Mouse (Mus musculus) small intestine, adult 2 months (tissue): Measurements from ENCODE around the gene Pkd2l1.

Experiments used
- CTCF ChIP-seq: fragments of 200-500 bp; IDR thresholded peaks from 2 replicates; pipeline ENCODE4 v1.5.1; 2012; ENCODE audit warnings: low read depth, mild to moderate bottlenecking, control low read depth, inconsistent platforms, low read length, moderate library complexity, mixed read lengths; ENCODE audit not compliant: insufficient replicate concordance, insufficient read length; ENCODE audit errors: extremely low read depth
- POLR2A ChIP-seq: fragments of 200-500 bp; IDR thresholded peaks from 2 replicates; pipeline ENCODE4 v1.6.1; 2012; ENCODE audit warnings: low read depth, mild to moderate bottlenecking, control low read depth, inconsistent platforms, low read length, moderate library complexity

DNA sequence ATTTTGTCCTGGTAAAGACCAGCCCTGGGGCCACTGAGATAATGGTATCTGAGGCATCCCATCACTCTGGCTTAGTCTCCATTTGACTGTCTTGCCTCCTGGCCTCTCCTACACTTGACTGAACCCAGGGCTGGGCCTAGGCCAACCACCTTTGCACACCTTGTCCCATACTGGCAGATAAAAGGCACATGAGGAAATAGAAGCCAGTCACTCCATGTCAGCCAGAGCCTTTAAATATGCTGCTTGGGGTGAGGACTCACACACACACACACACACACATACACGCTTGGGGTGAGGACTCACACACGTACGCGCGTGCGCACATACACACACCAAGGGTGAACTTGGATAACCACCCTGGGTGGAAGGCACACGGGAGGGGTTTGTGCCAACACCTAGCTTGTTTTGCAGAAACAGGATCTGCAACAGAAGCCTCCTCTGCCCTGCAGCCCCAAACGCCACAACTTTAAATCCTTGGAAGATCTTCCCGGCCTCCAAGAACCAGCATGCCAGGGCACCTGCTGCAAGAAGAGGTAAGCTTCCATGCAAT lies 10.8 kb upstream of the Pkd2l1 start, which contains the start of gene Scd3:
- no peak for TF ChIP-seq POLR2A
- TF ChIP-seq CTCF, result no peak
